Mouse (Mus musculus) heart, postnatal 0 days (tissue): ENCODE measurements around the gene Fhit.

Experiments used
- CTCF ChIP-seq: IDR thresholded peaks from 2 replicates; pipeline ENCODE4 v1.5.1; 2016; ENCODE audit warnings: antibody characterized with exemption, control low read depth, low read depth
- EP300 ChIP-seq: IDR thresholded peaks from 2 replicates; pipeline ENCODE4 v1.6.1; 2016; ENCODE audit warnings: antibody characterized with exemption, low read depth

DNA sequence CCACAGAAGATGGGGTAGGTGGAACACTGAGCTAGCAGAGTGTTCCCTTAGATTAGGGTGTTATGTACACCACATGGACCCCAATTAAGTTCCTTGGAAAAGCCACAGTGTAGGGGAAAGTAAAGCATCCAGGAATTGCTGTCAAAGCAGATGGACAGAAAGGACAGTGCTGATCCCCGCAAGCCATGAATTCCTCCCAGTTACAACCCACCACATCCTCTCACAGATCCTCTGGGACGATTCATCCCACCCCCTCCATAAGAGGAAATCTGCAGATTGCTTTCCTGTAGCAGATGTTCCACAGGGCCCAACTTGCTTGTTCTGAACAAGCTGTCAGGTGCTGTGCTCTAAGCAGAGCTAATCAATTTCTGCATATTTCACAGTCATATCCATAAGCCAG is 1644.2 kb downstream of the Fhit start:
- TF ChIP-seq CTCF = no peak
- TF ChIP-seq EP300 = no peak
